Mouse (Mus musculus) forebrain, embryonic 12.5 days (tissue): ENCODE measurements around the gene Krt5. TPM values are rescaled to one million over a fixed set of nuclear protein-coding genes. Genes with fewer than 3 reads are reported as not detected.
"Not testable (repeated sequence)": the region's sequence is repeated elsewhere in the genome, so short reads cannot be mapped to it uniquely, and the experiment has no call there.

Experiments used
- ATAC-seq: fragments of 200-750 bp; cut with Nextera tagmentation; 2 replicates; pipeline ENCODE4 v1.8.0; 2017; ENCODE audit warnings: moderate TSS enrichment; ENCODE audit not compliant: low FRiP score
- H3K27ac ChIP-seq: fragments of 300-500 bp; sonication (generic); 2 replicates; pipeline ENCODE4 v1.5.1; 2016; ENCODE audit warnings: mild to moderate bottlenecking
- H3K27me3 ChIP-seq: fragments of 300-500 bp; sonication (generic); 2 replicates; pipeline ENCODE4 v1.6.1; 2016; ENCODE audit warnings: mild to moderate bottlenecking
- H3K36me3 ChIP-seq: fragments of 300-500 bp; sonication (generic); replicated peaks from 2 replicates; pipeline ENCODE4 v1.6.1; 2016; ENCODE audit warnings: mild to moderate bottlenecking
- H3K4me1 ChIP-seq: fragments of 300-500 bp; sonication (generic); 2 replicates; pipeline ENCODE4 v1.6.1; 2016
- H3K4me2 ChIP-seq: fragments of 300-500 bp; sonication (generic); 2 replicates; pipeline ENCODE4 v1.6.1; 2016; ENCODE audit warnings: mild to moderate bottlenecking, moderate library complexity
- H3K4me3 ChIP-seq: fragments of 300-500 bp; sonication (generic); replicated peaks from 2 replicates; pipeline ENCODE4 v1.5.1; 2016; ENCODE audit warnings: mild to moderate bottlenecking
- H3K9ac ChIP-seq: fragments of 300-500 bp; sonication (generic); 2 replicates; pipeline ENCODE4 v1.6.1; 2016; ENCODE audit warnings: mild to moderate bottlenecking
- H3K9me3 ChIP-seq: fragments of 300-500 bp; sonication (generic); 2 replicates; pipeline ENCODE4 v1.6.1; 2016
- WGBS: fragments of 180-500 bp; shearing (Covaris S2); methylation state at CpG from one replicate; pipeline ENCODE4 v1.1.7; 2016; 5-methylcytosine and 5-hydroxymethylcytosine counted together
- microRNA-seq: library from miRNA; unstranded; fragments of <30 nt; microRNA quantifications from one replicate; pipeline ENCODE4, GENCODE M21; 2017
- polyA plus RNA-seq: library from polyadenylated mRNA; unstranded; fragments of >200 nt; fragmentation: Nextera tagmentation; extraction: Ambion mirVana; gene quantifications from 2 replicates; pipeline ENCODE4 v1.2.1, GENCODE M21; 2016

Krt5 gene
- polyA plus RNA-seq, 1 experiment from 2014 or later = 6.3 TPM

DNA sequence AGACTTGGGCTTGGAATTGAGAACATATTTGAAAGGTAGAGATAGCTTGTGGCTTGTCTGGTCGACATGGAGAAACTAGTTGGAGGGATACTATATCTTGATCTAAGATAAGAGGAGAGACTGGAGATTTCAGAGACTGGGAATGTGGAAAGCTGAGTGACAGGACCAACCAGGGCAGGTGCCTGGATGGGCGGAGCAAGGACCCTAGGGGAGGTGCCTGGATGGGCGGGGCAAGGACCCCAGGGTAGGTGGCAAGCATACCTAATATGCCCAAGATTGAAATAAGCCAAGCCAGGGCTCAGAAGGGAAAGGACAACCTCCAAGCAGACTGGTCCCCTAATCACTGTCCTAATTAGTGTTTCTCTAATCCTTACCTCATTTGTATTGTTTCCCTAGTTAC lies 13.5 kb downstream of the Krt5 start:
- 61% methylated on average over 3 of the region's 3 CpGs for WGBS
- Histone ChIP-seq H3K4me1 (no peaks in the 10 kb centered on the region), H3K27ac (no peak overlapping the region), H3K27me3 (no peaks in the 10 kb centered on the region), H3K4me2 (no peak overlapping the region), H3K36me3 (no peaks in the 10 kb centered on the region), H3K4me3 (no peak overlapping the region), H3K9me3 (no peaks in the 10 kb centered on the region), H3K9ac (no peak overlapping the region)
- ATAC-seq = no peak

- H3K27ac ChIP-seq = no peak overlapping the region
- H3K4me3 ChIP-seq = no peak overlapping the region
- H3K4me2 ChIP-seq = no peak overlapping the region
- no peaks in the 10 kb centered on the region for H3K27me3 ChIP-seq
- 71% methylated on average over 8 of the region's 8 CpGs for WGBS
- H3K9ac ChIP-seq = no peak overlapping the region
- no peaks in the 10 kb centered on the region for H3K4me1 ChIP-seq
- no peak for ATAC-seq
- no peaks in the 10 kb centered on the region for H3K9me3 ChIP-seq
- no peaks in the 10 kb centered on the region for H3K36me3 ChIP-seq
These were observed 15.1 kb downstream of the Krt5 start for GRCm38 (mm10) chr15:101697326-101698188.

GRCm38 (mm10) chr15:101694207-101694606 lies 18.5 kb downstream of the Krt5 start, which contains the start of gene Krt6a:
TSS of gene Krt6a (minus strand) at chr15:101694307.
- no peaks in the 10 kb centered on the region for H3K36me3 ChIP-seq
- H3K4me1 ChIP-seq = no peaks in the 10 kb centered on the region
- no peak within 1 kb of the TSS for H3K9ac ChIP-seq
- no peaks in the 10 kb centered on the region for H3K9me3 ChIP-seq
- ATAC-seq = no peak
- H3K4me3 ChIP-seq = no peak within 1 kb of the TSS
- WGBS = 90% methylated on average over 5 of the region's 5 CpGs
- no peak within 1 kb of the TSS for H3K27ac ChIP-seq
- H3K27me3 ChIP-seq = no peaks in the 10 kb centered on the region
- no peak within 1 kb of the TSS for H3K4me2 ChIP-seq

GRCm38 (mm10) chr15:101690460-101690859 lies 22.2 kb downstream of the Krt5 start:
- H3K27ac ChIP-seq, H3K4me3 ChIP-seq, H3K4me1 ChIP-seq, H3K36me3 ChIP-seq, H3K4me2 ChIP-seq, H3K9ac ChIP-seq, H3K9me3 ChIP-seq, H3K27me3 ChIP-seq, ATAC-seq: not testable (repeated sequence)
- 92% methylated on average over 5 of the region's 5 CpGs for WGBS

- no peaks in the 10 kb centered on the region for H3K36me3 ChIP-seq
- H3K4me3 ChIP-seq = no peak overlapping the region
- no peak overlapping the region for H3K9ac ChIP-seq
- H3K27me3 ChIP-seq = no peaks in the 10 kb centered on the region
- H3K4me2 ChIP-seq = no peak overlapping the region
- 78% methylated on average over 2 of the region's 2 CpGs for WGBS
- no peak overlapping the region for H3K27ac ChIP-seq
- no peak for ATAC-seq
- H3K9me3 ChIP-seq = no peaks in the 10 kb centered on the region
- H3K4me1 ChIP-seq = no peaks in the 10 kb centered on the region
These were observed 24.5 kb downstream of the Krt5 start for GRCm38 (mm10) chr15:101688161-101688560.

- Histone ChIP-seq H3K4me1 (no peaks in the 10 kb centered on the region), H3K4me3 (no peak within 1 kb of the TSS), H3K36me3 (no peaks in the 10 kb centered on the region), H3K9ac (no peak within 1 kb of the TSS), H3K27ac (no peak within 1 kb of the TSS), H3K9me3 (no peaks in the 10 kb centered on the region), H3K4me2 (no peak within 1 kb of the TSS), H3K27me3 (no peaks in the 10 kb centered on the region)
- ATAC-seq = no peak
- 95% methylated on average over 2 of the region's 2 CpGs for whole genome bisulfite sequencing
These were observed 32.5 kb downstream of the Krt5 start, which contains the start of gene Krt6b for GRCm38 (mm10) chr15:101680187-101680586. TSS of gene Krt6b (minus strand) at chr15:101680287.

DNA sequence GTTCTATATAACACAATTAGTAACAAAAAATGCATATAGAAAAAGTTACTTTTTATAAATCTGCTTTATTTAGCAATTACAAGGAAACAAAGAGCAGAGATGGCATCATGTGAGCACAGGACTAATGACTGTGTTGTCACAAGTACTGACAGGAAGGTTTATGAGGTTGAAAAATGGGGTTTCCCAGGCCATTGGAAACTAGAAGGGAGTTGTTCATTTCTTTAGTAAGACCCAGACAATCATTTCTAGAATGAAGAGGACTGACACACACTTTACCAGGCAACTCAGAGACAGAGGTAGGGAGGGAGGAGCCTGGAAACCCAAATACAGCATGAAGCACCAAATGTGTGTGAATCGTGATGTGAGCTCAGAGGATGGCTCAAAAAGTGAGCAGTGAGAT lies 36.7 kb downstream of the Krt5 start:
- Histone ChIP-seq H3K36me3 (no peaks in the 10 kb centered on the region), H3K27me3 (no peaks in the 10 kb centered on the region), H3K4me2 (no peak overlapping the region), H3K4me1 (no peaks in the 10 kb centered on the region), H3K4me3 (no peak overlapping the region), H3K27ac (no peak overlapping the region), H3K9me3 (no peaks in the 10 kb centered on the region), H3K9ac (no peak overlapping the region)
- WGBS = 88% methylated on average over 1 of the region's 1 CpGs
- ATAC-seq = no peak

Small RNA genes within 50 kb of the gene (microRNA-seq; reads per million reads assigned to microRNA genes)
- gene Gm44323 (not detected), gene Gm44342 (not detected), gene Gm44383 (not detected)

Other genes with a start within 250 kb of the Krt5 start
- not detected in 2 replicates for gene Krt81, start 249.1 kb downstream of the Krt5 start, polyA plus RNA-seq
- not detected in 2 replicates for gene Krt86, start 239.4 kb downstream of the Krt5 start, polyA plus RNA-seq
- gene Krt83, start 221.4 kb downstream of the Krt5 start, polyA plus RNA-seq = not detected in 2 replicates
- not detected in 2 replicates for gene Gm49425, start 195.6 kb downstream of the Krt5 start, polyA plus RNA-seq
- not detected in 2 replicates for gene Krt84, start 180.1 kb downstream of the Krt5 start, polyA plus RNA-seq
- gene Krt82, start 162.2 kb downstream of the Krt5 start, polyA plus RNA-seq = not detected in 2 replicates
- 0.11 and 0.22 TPM in 2 replicates for gene Krt90, start 149.9 kb downstream of the Krt5 start, polyA plus RNA-seq
- 0.09 and 0.12 TPM in 2 replicates for gene Krt75, start 139.0 kb downstream of the Krt5 start, polyA plus RNA-seq
- gene Gm5414, start 84.7 kb downstream of the Krt5 start, polyA plus RNA-seq = not detected in 2 replicates
- gene Gm5478, start 65.5 kb downstream of the Krt5 start, polyA plus RNA-seq = not detected in 2 replicates
- gene Krt6b, start 32.6 kb downstream of the Krt5 start, polyA plus RNA-seq = not detected in 2 replicates
- gene Krt6a, start 18.6 kb downstream of the Krt5 start, polyA plus RNA-seq = not detected in 2 replicates
- not detected in 2 replicates for gene Krt71, start 30.2 kb upstream of the Krt5 start, polyA plus RNA-seq
- gene Krt72, start 73.6 kb upstream of the Krt5 start, polyA plus RNA-seq = not detected in 2 replicates
- gene Krt73, start 89.4 kb upstream of the Krt5 start, polyA plus RNA-seq = 0.19 and 0.41 TPM in 2 replicates
- not detected in 2 replicates for gene Krt2, start 105.3 kb upstream of the Krt5 start, polyA plus RNA-seq
- gene Krt1, start 137.9 kb upstream of the Krt5 start, polyA plus RNA-seq = 4.0 and 4.5 TPM in 2 replicates
- gene Krt77, start 156.8 kb upstream of the Krt5 start, polyA plus RNA-seq = not detected in 2 replicates
- not detected in 2 replicates for gene Krt76, start 180.0 kb upstream of the Krt5 start, polyA plus RNA-seq
- gene Krt4, start 211.8 kb upstream of the Krt5 start, polyA plus RNA-seq = not detected in 2 replicates
- gene Krt79, start 227.4 kb upstream of the Krt5 start, polyA plus RNA-seq = 0.08 and 0.15 TPM in 2 replicates
- gene Krt78, start 241.4 kb upstream of the Krt5 start, polyA plus RNA-seq = not detected in 2 replicates